Mouse (Mus musculus): ENCODE data around the gene Mmp2.
"Not testable (repeated sequence)": the region's sequence is repeated elsewhere in the genome, so short reads cannot be mapped to it uniquely, and the experiment has no call there.

Gene Mmp2

GRCm38 (mm10) chr8:92839161-92839560 is 12.1 kb downstream of the Mmp2 start:
- no peak for DNase-seq

DNA sequence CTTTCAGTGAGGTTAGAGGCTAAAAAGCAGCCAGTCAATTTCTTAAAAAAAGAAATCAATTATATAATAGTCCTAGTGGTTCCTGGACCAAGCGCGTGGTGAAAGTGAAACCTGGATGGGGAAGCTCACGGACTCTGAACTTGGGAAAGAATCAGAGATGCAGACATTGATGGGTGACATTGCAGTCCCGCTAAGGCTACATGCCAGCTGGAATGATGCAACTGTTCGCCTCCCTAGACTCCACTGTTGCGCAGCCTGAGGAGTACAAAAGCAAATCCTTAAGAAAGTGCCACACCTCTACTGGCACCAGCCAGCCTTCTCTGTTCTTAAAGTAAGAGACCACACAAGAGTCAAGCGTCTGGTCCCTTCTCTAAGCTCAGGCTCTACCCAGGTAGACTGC is 12.8 kb downstream of the Mmp2 start:
- DNase-seq, result no peak

- no peak for DNase-seq
Observed at GRCm38 (mm10) chr8:92846684-92847083, 19.6 kb downstream of the Mmp2 start.

DNA sequence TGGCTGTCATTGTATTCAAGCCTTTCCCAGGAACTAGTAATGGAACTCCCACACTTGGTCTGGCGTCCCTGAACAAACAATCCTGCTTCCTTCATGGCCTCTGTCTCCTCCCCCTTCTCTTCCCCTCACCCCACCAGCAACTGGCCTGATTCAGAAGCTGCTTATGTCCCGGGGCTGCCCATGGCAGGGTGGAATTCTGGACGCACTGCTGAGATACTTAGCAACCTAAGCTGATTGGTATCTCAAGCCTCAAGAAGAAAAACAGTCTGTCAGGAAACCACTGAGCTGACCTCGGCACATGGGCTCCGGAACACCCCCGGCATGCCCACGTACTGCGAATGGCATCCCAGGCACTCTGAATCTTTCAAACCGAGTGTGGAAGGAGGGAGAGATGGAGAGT is 20.2 kb downstream of the Mmp2 start:
- no peak for DNase-seq

- DNase-seq, result no peak
Observed at GRCm38 (mm10) chr8:92849261-92849660, 22.2 kb downstream of the Mmp2 start.

DNA sequence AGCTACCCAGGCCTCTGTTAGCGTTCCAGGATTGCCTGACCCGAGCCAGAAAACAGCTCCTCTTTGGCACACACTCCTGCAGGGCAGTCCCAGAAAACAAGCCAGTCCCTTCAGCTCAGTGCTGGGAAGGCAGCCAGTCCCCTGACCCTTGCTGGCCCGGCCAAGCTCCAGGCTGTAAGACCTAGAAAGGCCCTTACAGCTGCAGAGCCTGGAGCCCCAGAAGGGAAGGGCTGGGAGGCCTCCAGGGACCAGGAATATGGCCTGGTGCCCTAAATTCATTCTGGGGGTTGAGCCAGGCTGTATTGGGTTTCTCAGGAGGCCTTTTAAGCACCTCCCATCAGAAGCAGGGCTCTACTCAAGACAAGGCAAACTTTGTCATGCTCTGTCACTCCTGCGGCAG is 23.1 kb downstream of the Mmp2 start:
- DNase-seq, result peak; percentile 34

- no peak for DNase-seq
Observed at GRCm38 (mm10) chr8:92851381-92851780, 24.3 kb downstream of the Mmp2 start.

DNA sequence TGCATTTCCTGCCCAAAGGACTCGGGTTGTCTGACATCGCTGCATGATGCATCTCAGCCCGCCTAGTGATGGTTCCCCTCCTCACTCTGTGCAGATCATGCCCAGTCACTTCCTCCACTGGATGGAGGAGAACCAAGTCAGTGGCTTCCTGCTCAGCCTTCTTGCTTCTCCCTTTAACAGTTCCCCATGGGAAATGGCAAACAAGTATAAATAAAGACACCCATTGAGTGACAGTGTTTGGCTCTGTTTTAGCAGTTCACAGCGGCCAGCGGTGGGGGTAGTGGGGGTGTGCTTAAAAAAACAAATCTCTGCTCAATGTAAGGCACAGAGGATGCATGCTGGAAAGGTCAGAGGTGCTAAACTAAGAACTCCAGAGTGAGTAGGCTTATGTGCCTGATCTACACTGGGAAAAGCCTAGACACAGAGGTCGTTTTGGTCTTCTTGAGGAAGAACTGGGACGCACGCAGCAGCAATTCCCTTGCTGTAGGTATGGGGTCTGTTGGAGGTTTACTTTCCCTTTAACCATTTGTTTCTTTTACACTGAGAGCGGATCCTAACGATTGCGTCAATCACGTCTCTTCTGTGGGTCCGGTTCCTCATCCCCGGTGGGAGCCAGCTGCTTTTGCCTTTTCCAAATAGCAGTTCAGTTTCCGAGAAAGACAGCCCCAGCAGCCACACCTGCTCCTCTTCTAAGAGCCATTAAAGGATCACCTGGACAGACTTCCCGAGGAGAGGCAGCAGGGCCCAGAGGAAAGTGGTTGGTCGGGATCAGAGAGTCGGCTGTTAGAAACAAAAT is 26.3 kb downstream of the Mmp2 start:
- no peak for DNase-seq

- no peak for DNase-seq
Observed at GRCm38 (mm10) chr8:92854673-92855072, 27.6 kb downstream of the Mmp2 start.

DNA sequence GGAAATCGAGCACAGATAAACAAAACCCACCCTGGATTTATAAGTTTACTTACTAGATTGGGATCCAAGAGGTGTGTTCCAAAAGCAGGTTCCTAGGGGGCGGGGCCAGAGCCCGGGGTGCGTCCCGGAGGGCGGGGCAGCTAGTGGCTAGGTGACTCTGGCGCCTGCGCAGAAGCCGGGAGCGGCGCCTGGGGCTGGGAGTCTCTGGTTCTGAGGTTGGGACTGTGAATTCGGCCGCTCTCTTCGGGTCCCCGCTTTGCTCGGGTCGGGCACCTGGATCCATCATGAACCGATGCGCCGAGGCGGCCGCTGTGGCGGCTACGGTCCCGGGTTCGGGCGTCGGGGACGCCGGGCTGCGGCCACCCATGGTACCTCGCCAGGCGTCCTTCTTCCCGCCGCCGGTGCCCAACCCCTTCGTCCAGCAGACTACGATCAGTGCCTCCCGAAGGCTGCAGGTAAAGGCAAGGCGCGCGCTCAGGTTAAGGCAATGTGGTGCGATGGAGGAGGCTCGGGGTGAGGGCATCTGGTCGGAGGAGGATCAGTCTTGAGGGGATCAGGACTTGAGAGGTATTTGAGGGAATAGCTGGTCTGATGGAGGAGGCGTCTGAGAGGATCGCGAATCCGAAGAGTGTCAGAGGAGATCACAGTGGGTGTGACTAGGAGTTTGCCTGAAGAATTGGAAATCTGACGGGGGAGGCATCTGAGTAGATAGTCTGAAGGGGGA is 28.2 kb downstream of the Mmp2 start, which contains the start of gene Lpcat2:
Gene Lpcat2, plus strand, starts transcription at position 169 of the 724 bp plus-strand sequence.
- DNase-seq, result peak; percentile 8

DNA sequence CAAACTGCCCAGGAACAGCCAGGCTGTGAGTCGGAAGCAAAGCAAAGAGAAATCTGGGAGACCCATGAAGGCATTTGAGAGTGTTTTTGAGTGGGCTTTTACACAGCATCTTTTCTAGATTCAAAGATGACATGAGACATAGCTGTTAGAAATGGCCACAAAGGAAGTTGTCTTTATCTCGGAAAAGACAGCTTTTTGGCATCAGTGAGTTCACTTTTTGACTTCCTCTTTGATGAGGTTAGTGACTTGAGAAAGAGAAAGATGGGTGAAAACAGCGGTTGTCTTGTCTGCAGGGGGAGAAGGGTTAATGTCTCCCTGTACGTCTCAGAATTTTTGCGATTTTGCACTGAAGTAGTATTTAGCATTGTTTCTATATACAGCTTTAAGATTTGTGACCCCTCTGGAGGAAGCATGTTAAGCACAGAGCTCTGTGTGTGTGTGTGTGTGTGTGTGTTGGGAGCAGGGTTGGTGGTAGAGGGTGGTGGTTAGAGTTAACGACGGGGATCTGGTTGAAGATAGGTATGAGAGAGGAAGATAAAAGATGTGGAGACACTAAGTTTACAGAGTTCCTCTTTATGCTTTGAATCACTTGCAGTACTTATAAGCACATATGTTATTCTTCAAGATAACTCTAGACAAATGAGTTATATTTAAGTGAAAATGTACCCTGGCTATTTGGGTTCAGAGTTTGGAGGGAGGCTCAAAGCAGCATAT is 29.3 kb downstream of the Mmp2 start:
- no peak for DNase-seq

GRCm38 (mm10) chr8:92858475-92859182 is 31.5 kb downstream of the Mmp2 start:
- DNase-seq, result no peak

DNA sequence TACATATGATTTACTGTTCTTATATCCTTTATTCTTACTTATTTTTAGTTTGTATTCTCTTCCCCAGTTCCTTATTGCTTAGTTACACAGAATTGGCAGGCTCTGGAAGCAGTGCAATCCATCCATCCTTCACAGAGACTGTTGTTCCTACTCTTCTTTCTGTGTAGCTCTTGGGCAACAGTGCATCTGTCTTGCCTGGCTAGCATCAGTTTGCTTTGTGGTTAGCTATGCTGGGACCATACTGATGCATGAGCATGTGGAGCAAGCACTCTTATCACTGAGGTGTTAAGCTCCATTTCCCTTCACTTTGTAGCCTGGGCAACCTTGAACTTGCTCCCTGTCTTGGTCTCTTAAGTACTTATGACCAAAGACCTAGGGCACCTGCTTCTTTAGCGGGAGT is 34.9 kb downstream of the Mmp2 start:
- no peak for DNase-seq

DNA sequence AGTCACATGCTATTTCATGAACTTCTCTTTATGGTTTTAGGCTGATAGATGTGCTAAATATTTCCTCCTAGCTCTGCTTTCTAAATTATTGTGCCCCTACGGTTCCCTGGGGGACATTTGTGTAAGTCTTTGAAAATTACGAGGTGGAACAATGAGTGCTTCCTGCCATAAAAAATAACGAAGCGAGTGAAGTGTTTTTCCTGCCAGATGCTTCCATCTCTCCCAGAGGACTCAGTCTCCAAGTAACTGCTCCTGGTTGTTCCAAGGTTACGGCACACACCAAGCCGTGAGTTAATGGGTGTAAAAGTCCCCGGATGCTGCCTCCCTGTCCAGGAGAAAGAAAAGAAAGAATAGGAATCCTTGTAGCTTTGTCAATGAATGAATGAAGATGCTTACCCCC is 43.2 kb downstream of the Mmp2 start:
- DNase-seq, result no peak

DNA sequence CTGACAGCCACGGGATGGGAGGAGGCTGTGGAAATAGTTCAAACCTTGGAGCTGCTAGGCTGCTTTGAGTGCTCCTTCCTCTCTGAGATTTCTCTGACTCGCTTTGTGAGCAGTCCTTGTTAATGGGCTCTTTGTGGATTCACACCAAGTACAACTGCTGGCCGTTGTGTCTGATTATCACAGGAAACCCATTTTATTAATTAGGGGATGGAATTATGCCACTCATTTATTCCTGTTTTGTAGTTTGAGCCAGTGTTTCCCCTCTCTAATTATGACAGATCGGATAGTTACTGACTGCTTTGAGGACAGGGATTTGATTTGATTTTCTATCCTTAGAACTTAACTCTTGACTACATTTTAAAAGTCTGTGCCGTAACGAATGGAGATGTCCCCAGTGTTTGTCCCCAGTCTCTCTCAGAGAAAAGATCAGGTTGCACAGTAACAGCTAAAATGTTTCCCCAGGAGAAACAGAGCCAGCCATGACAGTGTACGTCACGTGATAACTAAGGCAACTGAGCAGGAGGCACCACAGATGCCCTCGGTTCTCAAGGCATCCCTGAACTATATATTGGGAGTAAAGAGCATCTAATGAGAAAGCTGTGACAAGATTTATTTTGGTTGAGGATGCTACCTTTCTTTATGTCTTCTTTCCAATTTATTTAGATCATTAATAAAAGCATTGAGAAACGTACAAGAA is 45.1 kb downstream of the Mmp2 start:
- no peak for DNase-seq

- DNase-seq, result no peak
Observed at GRCm38 (mm10) chr8:92875795-92876194, 48.7 kb downstream of the Mmp2 start.

- DNase-seq, result no peak
Observed at GRCm38 (mm10) chr8:92881247-92881646, 54.2 kb downstream of the Mmp2 start.

DNA sequence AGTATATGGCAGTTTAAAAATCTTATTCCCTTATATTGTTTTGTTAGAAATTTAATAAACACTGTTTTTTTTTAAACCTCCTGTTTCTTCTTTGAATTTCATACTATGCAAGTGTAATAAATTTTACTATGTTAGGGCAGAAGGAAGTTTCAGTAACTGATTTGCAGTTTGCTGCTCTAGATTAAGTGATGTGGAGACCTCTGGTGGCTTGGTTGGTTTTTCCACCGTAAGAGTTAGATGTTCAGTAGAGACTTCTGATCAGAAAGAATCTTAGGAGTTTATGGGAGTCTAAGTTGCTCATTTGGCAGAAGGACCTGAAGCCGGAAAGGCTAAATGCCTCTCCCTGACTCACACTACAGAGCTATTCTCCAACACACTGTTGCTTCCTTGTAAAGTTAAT is 56.7 kb downstream of the Mmp2 start:
- no peak for DNase-seq

DNA sequence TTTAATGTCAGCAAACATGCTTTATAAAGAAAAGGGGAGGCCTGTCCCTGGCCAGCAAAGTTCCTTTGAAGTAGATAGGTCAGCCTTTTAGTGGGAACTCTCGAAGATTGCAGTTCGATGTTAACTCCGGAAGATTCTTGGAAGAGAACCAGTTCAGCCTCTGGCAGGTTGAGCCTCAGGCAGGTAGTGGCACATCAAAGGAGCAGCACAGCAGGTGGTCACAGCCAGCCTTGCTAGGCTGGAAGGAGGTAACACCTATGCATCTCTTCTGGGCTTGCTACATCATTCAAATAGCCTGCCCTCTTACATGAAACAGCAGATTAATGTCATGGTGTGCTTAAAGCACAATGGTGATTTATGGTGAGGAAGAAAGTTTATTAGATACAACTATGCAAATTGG is 65.1 kb downstream of the Mmp2 start:
- DNase-seq, result not testable (repeated sequence)

DNA sequence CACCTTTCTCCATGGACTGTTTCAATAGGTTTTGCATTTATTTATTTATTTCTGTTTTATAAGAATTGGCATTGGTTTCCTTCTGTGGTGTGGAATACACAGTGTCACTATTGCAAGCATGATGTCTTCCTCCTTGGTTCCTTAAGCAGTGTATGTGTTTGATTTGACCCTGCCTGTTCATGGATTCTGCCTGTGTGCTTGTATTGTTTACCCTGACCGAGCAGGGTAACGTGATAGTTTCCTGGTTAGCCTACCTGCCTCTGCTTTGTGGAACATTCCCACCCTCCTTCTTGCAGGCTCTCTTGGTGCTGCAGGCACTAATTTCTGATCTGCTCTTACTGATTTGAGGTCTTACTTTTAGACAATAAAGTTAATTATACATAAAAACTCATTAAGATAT is 66.8 kb downstream of the Mmp2 start:
- DNase-seq, result no peak

DNA sequence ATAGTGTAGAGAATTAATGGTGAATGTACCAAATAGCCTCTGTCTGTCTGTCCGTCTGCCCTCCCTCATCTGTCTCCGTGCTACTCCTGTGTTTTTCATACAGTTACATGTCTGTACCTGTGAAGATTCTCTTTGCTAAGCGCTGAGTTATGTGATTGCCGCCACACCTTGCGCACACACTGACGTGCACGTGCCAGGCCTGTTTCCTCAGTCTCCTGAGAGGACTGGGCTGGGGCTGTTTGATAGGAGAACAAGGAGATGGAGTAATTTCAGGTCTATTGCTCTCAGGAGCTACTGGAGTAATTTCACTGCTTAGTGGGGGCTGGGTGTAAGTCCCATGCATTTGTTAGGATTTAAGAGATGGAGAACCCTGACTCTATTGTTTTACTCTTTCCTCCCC is 68.0 kb downstream of the Mmp2 start:
- DNase-seq, result no peak

GRCm38 (mm10) chr8:92896056-92896455 is 69.0 kb downstream of the Mmp2 start:
- no peak for DNase-seq
